Mouse (Mus musculus) brain, embryonic 14.5 days (tissue): ENCODE results near the gene Ip6k1.

Source experiments
- CTCF ChIP-seq: fragments of 200-500 bp; IDR thresholded peaks from 2 replicates; pipeline ENCODE4 v1.5.1; 2012; ENCODE audit warnings: inconsistent platforms, mild to moderate bottlenecking, moderate library complexity, borderline replicate concordance; ENCODE audit not compliant: insufficient read depth, insufficient read length; ENCODE audit errors: extremely low read depth
- POLR2A ChIP-seq: fragments of 200-500 bp; IDR thresholded peaks from 2 replicates; pipeline ENCODE4 v1.6.1; 2012; ENCODE audit warnings: mild to moderate bottlenecking, inconsistent platforms, borderline replicate concordance; ENCODE audit not compliant: poor library complexity, insufficient read depth, insufficient read length, severe bottlenecking; ENCODE audit errors: extremely low read depth

DNA sequence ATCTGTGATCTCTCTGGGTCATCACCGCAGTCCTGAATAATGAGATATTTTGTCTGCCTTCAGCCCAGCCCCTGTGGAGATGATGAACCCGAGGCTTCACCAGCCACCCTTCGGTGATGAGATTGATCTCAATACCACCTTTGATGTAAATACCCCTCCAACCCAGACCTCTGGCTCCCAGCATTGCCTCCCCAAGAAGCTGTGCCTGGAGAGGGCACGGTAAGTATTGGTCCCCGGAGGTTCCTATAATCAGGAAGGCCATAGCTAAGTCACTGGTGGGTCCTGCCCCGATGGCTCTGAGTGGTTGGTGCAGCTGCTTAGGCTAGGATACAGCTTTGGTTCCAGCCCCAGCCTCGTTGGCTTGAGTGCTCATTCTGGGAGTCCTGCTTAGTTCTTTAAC is 33.8 kb upstream of the Ip6k1 start:
- TF ChIP-seq POLR2A: no peak
- TF ChIP-seq CTCF: no peak
